Mouse (Mus musculus) C2C12 (cell line): ENCODE data around the gene C3ar1.

Experiments used
- CEBPB ChIP-seq: IDR thresholded peaks from one replicate; pipeline ENCODE4 v1.6.1; 2011; ENCODE audit warnings: low read depth, mild to moderate bottlenecking, control low read depth, moderate library complexity
- CTCF ChIP-seq: IDR thresholded peaks from one replicate; pipeline ENCODE4 v1.5.1; 2011; ENCODE audit not compliant: control insufficient read depth, insufficient read depth, insufficient read length
- USF1 ChIP-seq: IDR thresholded peaks from one replicate; pipeline ENCODE4 v1.6.1; 2011; ENCODE audit warnings: low read depth, mild to moderate bottlenecking, control low read depth, moderate library complexity

DNA sequence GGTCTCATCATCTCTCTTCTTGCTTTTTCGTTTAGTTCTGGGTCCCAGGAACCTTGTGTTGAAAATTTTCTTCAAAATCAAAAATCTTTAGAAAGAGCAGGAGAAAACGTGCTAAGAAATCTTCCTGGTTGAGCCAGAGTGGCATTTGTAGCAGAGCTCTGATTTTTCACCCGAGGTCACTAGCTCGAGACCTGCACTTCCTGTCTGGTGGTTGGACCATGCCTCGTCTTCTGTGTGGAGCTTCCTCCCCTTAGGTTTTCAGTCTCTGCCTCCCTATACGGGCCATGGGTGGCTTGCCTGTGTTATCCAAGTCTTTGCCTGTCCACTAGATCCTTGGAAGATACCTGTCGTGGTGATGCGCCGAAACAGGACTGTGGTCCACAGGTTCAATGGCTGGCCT is 34.1 kb downstream of the C3ar1 start:
- no peak for TF ChIP-seq CTCF
- no peak for TF ChIP-seq CEBPB
- no peak for TF ChIP-seq USF1
